Mouse (Mus musculus): ENCODE measurements around the gene Gsg1.
A peak's percentile ranks its signal among the peaks of the same experiment; 100 is the strongest.

The Gsg1 gene

GRCm38 (mm10) chr6:135254153-135254552, at the start of gene Gsg1:
Gsg1 (minus strand) TSS chr6:135254351.
- DNase-seq, result peak; percentile 23 to 38

- peak; percentile 30 to 61 for DNase-seq
These were observed 48.4 kb upstream of the Gsg1 start for GRCm38 (mm10) chr6:135302421-135303125.

DNA sequence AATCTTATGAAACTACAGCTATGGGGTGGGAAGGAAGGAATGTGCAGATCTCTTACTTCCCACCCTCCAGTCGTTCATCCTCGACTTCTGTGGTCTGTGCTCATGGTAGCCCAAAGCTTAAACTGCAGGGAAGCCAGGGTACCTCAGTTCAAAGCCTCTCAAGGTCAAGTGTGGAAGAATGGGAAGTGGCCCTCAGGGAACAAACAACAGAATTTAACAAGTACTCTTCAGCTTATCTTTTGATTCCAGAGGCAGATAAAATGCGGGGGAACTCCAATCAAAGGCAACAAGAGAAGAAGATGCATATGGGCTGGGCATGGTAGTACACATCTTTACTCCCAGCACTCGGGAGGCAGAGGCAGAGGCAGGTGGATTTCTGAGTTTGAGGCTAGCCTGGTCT, 46.3 kb upstream of the Gsg1 start:
- no peak for DNase-seq

- DNase-seq, result peak in 1 of 2 experiments; percentile 27
These were observed 44.9 kb upstream of the Gsg1 start for GRCm38 (mm10) chr6:135299024-135299550.

- no peak for DNase-seq
These were observed 43.4 kb upstream of the Gsg1 start for GRCm38 (mm10) chr6:135297570-135297969.

- DNase-seq, result peak; percentile 58 to 69
These were observed 42.1 kb upstream of the Gsg1 start for GRCm38 (mm10) chr6:135296267-135296666.

DNA sequence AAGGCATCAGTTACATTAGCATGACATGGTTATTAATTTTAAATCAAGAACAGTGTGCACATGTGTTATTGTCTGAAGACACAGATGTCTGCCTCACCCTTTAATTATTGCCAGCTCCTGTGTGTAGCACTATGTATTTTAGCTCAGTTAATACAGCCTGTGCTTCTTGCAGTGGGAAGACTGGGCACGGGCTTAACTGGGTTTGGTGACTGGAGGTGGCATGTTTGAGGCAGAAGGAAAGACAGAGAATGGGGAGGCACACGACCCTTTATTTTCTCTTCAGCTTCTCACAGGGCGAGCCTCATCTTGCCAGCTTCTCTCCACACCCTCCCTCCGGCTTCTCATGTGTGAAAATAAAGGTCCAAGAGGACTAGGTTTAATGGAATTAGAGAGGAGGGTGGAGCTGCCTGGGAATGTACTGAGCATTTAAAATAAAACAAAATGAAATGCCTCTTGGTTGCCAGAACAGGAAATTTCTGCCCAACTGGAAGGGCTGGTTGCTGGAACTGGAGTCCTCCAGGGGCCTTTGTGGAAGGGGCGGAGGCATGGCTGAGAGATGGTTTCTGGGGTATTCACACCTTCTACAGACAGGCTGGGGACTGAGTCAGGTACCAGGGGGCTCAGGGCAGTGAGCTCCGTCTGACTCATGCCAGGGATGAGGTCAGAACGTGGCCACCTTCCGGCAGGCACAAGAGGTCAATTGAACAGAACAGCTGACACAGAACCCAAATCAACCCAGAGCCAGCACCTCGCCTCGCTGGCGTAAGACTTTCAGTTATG, 41.1 kb upstream of the Gsg1 start:
- peak; percentile 41 to 54 for DNase-seq

GRCm38 (mm10) chr6:135294150-135294549, 40.0 kb upstream of the Gsg1 start:
- DNase-seq, result no peak

DNA sequence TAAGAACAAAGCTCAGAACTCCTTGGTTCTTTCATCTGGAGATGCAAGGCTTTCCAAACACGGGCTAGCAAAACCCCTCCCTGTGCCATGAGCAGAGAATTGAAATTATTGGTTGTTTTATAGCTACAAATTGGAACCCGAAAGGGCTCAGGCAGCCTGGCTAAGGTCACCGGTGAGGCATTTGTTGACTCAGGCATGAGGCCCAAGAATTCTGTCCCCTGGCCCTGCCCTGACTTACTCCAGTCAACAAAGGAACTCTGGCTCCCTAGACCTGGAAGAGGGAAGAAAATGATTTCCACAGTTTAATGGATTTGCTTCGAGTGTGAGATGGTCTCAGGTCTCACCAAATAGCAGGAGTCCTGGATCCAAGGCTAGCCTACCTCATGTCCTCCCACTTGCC, 38.2 kb upstream of the Gsg1 start:
- DNase-seq, result peak; percentile 32 to 47

DNA sequence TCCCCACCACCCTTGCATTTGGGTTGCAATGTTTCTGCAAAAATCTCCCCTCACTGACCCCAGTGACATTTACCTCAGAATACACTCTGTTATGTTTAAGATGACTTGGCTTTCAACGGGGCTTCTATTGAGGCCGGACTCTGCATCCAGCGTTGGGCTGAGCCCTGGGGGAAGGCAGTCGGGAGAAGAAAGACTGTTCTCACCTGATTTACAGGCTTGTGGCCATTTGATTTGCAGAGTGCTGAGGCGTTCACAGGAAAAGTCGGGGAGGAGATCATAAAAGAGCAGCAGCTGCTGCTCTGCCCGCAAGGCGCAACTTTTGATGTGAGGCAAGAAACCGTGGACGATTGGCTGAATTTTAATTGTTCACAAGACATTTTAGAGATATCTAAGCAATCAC, 25.7 kb upstream of the Gsg1 start:
- no peak for DNase-seq

- DNase-seq, result no peak
These were observed 25.1 kb upstream of the Gsg1 start for GRCm38 (mm10) chr6:135279286-135279685.

DNA sequence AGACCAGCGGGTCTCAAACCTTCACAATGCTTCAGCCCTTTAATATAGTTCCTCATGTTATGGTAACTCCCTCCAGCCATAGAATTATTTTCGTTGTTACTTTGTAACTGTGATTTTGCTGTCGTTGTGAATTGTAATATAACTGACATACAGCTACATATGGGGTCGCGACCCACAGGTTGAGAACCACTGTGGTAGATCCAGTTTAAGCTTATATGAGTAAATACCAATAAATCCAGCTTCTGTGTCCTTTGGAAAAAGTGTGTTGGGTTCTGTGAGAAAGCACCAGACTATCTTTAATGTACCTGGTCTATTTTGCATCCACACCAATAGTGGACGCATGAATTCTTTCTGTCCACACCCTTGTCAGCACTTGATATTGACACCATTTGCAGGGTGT, 24.2 kb upstream of the Gsg1 start:
- DNase-seq, result no peak

DNA sequence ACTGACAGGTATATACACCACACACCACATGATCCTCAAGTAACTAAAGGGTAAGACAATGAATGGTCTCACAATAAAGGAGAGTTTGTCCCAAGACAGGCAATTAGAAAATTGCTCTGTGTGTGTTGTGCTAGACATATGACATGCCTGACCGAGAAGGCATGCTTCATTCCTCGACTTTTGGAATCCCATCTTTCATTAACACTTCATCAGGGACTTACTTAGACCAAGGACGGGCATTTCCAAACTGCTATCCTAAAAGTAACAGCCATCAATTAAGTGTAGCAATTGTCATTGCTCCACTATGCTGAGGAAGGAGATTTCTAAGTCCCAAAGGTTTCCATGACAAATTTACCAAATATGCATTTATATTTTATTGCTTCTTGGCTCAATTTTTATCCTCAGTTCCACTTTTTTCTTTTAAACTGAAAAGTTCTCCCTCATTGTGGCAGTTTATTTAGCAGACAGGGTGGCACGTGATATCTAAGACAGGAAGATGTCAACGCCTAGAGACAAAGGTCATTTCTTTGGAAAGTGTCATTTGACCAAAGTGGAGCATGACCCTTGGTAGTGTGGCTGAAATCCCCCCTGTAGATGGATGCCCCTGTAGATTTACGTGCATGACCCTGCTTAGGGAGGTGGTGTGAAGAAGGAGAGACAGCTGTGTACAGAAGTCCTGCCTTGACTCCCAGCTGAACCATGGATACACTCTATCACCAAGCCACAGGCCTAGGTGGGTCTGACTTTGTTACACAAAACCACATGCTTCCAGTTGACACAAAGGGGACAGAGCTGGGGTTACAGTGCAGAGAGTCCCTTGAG, 22.5 kb upstream of the Gsg1 start:
- no peak for DNase-seq

DNA sequence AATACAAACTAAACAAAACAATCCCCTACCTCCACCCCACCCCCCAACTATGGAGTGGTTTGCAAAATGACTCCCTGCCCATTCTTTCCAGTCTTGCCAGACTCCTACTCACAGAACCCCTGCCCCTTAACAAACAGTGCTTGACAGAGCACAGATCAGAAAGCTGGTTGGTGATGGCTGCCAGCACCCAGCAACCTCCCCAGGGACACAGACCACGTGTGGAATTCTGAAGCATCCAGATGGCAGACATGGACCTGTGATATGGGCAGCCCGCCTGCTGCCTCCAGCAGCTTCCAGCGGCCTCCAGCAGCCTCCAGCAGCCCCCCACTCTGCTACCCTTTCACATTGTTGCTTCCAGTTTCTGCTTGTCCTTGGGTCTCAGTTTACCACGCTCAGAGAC, 21.1 kb upstream of the Gsg1 start:
- DNase-seq, result no peak

DNA sequence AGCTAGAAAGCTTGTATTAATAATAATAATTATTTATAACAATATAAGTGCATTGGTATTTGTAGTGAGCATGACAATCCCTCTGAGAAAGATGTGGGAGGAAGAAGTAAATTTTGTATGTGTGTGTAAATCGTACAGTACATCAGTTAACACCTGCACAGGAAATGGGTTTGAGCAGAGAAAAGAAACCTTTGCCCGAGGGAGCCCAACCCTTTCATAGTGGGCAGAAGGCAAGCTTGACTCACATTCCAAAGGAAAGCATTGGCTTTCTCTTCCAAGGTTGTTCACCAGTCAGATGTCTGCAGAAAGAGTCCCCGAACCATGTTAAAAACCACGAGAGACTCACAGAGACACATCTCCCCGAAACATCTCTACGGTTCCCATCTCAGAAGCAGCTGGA, 18.9 kb upstream of the Gsg1 start:
- DNase-seq, result no peak

GRCm38 (mm10) chr6:135271761-135272160, 17.6 kb upstream of the Gsg1 start:
- no peak for DNase-seq

DNA sequence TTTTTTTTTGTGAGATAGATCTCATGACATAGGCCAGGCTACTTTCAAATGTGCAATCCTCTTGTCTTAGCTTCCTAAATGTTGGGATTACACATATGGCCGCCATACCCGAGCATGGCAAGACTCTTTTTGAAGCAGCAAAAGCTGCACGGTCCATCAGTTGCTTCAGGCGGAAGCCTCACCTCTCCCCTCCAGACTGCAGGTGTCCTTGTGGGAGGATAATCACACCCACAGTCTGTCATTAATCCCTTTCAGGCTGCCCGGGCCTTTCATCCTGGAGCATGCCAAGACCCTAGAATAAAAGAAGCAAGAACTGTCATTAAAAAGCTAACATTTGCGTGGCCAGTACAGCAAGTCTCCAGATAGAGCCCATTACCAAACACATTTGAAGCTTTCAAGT, 15.5 kb upstream of the Gsg1 start:
- no peak for DNase-seq

- DNase-seq, result no peak
These were observed 14.2 kb upstream of the Gsg1 start for GRCm38 (mm10) chr6:135268392-135268791.

DNA sequence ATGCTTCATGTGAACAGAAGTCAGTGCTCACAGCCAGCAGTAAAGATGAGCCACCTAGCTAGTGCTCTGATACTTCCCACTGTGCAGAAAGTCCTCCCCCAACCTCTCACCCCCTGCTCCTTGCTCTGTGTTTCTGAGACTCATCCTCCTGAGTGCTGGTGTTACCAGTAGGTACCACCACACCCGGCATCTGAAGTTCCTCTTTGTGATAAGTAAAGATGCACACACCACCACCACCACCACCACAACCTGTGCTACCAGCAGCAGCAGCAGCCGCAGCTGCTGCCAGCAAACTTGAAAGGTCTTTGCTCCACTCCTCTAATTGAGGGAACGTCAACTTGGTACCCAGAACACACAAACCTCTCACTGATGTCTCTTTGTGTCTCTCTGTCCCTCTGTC, 13.1 kb upstream of the Gsg1 start:
- no peak for DNase-seq

GRCm38 (mm10) chr6:135266056-135266455, 11.9 kb upstream of the Gsg1 start:
- no peak for DNase-seq

- no peak for DNase-seq
These were observed 10.0 kb upstream of the Gsg1 start for GRCm38 (mm10) chr6:135264136-135264535.

GRCm38 (mm10) chr6:135262565-135262964, 8.4 kb upstream of the Gsg1 start:
- DNase-seq, result no peak

DNA sequence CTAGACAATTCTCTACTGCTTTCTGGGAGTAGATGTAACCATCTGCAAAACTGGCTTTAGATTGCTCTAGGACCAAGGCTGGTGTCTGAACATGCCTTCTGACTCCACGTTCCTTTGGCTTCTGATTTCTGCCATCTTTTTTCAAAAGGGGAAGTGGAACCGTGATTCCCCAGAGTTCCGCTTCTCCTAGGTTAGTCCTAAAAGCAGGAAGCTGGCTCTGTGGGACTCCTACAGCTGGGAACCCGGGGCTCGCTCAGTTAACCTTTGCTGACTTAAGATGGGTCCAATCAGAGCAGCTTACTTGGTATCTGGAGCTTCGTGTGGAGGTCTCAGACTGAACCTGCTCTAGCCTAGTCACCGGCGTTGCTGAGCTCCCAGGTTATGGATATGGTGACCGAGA, 7.0 kb upstream of the Gsg1 start:
- no peak for DNase-seq

Data from lung, postnatal 4 days (tissue).